Mouse (Mus musculus) fibroblast of lung, adult 2 months (primary cell): ENCODE measurements at regions not wholly inside any gene's neighbourhood (a gene's known extent, or its start where the extent isn't known, plus 50 kb on each side); places are given as distances from the start of the nearest gene placed in this dataset.

Experiments
- DNase-seq: peaks from one replicate; pipeline ENCODE4 v3.0.0-alpha.2; 2011; ENCODE audit warnings: low read depth

DNA sequence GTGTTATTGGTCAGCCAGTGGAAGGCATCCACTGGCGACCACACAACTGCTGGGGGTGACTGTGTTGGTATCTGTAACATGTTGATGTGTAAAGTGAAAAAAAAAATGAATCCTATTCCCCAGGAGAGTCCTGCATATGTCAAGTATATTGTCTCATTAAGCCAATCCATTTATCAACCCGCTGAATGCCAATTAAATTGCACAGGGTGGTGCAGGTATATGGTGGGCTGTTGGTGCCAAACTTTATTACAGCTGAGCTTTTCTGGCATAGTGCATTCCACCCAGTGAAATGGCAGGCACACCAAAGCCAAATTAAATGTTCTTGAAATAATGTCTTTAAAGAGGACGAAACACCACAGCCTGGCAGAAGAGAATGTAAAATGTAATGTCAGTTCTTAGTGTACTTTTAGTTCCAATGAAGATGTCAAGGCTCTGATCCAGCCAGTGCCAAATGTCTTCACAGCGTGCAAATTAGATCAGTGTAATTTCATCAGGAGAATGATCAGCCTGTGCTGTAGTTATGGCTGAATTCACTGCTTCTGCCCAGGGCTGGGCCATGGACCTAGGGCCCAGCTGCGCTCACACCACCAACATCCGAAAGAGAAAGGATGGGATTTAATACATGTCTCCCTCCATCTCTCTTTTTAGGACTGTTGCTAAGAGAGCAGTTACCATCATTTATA, 66.6 kb upstream of the Itga4 start:
- no peak for DNase-seq

DNA sequence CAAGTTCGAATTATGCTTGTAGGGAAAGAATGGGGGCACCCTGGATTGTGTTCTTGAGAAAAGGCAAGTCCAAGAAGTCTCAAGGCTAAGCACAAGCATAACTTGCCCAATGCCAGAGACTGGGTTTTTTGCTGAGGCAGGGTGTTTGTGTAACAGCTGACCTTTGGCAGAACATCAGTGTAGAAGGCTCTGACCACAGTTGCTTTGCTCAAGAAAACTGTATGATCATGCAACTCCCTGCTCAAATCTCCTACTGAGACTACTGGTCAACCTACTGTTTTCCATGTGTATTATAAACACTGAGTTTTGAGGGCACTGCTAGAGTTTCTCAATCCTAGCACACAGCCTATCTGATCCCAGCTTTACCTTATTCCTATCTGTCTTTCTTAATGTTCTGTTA, 61.4 kb upstream of the Itga4 start:
- DNase-seq = no peak

- DNase-seq = no peak
Measured at GRCm38 (mm10) chr2:79201677-79202076, 53.5 kb upstream of the Itga4 start.
